Mouse (Mus musculus) thymus, adult 2 months (tissue): ENCODE measurements around the gene Gpr33.

Experiments used
- CTCF ChIP-seq: fragments of 200-500 bp; IDR thresholded peaks from 2 replicates; pipeline ENCODE4 v1.5.1; 2012; ENCODE audit warnings: mild to moderate bottlenecking, control low read depth, low read length, moderate library complexity, borderline replicate concordance; ENCODE audit not compliant: control insufficient read depth, poor library complexity, insufficient read depth; ENCODE audit errors: extremely low read depth
- POLR2A ChIP-seq: fragments of 200-500 bp; IDR thresholded peaks from 2 replicates; pipeline ENCODE4 v1.6.1; 2012; ENCODE audit warnings: mild to moderate bottlenecking, low read length, control low read depth, moderate library complexity; ENCODE audit not compliant: control insufficient read depth, poor library complexity, insufficient read depth; ENCODE audit errors: extremely low read depth

GRCm38 (mm10) chr12:51985163-51985748 lies 42.6 kb downstream of the Gpr33 start:
- TF ChIP-seq CTCF (no peak), POLR2A (no peak)
